Mouse (Mus musculus) adrenal gland (tissue): ENCODE data around the gene Mettl15.
"Not testable (repeated sequence)": the region's sequence is repeated elsewhere in the genome, so short reads cannot be mapped to it uniquely, and the experiment has no call there.

Experiments used
- intact Hi-C: fragments of 180-260 bp; cut with DNase I; formaldehyde crosslinking; loops from one replicate; pipeline ENCODE4 v1.15.1; 2025
- long read RNA-seq, 2 experiments: library from polyadenylated mRNA; unstranded; transcript quantifications; one replicate each; pipeline ENCODE4 v2.0.0; 2020; ENCODE audit warnings: borderline replicate concordance in 1 of 2; ENCODE audit not compliant: insufficient replicate concordance in 1 of 2

The Mettl15 gene
- long read RNA-seq, experiment 1, partial matches to known transcripts = 1 of 8 reads
- long read RNA-seq, experiment 1, other reads (novel, unspliced or antisense) = 5 of 8 reads
- long read RNA-seq, experiment 2, partial matches to known transcripts = 0 of 4 reads
- long read RNA-seq, experiment 2, other reads (novel, unspliced or antisense) = 3 of 4 reads

DNA sequence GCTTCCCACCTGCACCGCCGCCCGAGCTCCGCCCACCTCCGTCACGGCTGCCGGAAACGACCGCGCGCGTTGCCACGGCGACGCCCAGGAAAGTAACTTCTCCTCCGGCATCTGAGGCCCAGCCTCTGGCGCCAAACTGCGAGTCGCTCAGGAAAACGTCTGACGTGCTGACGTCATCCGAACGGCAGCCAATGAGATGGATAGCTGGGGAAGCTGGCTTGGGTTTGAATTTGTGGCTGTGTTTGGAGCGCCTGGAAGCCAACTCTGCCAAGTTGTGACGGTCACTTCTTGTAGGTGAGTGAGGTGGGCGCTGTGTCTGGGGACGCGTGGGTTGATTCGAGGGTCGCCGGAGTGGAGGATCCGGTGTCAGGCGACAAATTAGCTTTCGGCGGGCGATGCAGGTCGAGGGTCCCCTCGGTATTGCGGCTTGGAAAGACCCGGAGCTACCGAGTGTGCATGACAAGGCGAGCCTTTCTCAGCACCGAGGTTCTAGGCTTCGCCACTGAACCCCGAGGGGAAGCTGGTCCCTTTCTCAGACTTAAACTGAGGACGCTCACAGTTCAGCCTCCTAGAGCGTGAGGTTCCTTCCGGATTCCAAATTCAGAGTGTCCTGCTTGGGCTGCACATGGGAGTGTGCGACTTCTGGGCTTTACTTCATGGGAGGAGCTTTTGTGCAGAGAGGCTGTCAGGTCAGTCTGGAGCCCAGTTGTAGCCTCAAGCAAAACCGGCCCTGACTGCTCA, at the start of gene Mettl15, which contains the start of gene Kif18a:
Gene Mettl15, minus strand, starts transcription at position 149 of the 741 bp plus-strand sequence.
Gene Kif18a, plus strand, starts transcription at position 139 of the 741 bp plus-strand sequence.
- intact Hi-C loops = no loop called here

DNA sequence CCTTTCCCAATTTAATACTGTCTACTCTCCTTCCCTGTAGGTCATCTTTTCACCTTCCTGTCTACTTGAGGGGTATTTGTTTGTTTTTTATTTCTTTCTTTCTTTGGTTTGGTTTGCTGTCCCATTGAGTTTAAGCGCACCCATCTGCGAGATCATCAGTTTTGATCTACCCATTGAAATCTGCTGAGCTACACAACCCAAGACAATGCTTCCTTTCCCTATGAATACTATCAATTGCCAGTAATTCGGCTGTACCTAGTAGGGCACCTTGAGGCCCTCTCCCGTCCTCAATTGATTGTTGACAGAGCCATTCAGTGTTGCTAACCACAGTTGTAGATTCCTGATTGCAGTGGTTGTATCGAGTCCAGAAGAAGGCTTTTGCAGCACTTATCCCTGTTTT, 30.8 kb upstream of the Mettl15 start:
- intact Hi-C loops = no loop called here

DNA sequence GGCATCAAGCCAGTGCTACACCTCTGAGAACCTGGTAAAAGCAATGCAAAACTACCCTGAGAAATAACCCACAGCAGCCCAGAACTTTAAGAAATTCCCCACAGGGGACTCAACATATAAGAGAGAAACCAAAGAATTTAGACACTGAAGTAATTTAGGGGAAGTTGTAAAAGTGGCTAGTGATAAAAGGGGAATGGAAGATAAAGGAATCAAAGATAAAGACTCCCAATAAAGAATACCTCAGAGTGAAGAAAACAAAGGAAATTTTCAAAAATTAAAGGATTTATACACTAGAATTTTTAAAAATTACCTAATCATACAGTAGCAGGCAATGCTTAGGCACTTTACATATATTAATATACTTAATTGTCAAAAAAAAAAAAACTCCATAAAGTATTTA, 23.1 kb upstream of the Mettl15 start:
- intact Hi-C loops = no loop called here

DNA sequence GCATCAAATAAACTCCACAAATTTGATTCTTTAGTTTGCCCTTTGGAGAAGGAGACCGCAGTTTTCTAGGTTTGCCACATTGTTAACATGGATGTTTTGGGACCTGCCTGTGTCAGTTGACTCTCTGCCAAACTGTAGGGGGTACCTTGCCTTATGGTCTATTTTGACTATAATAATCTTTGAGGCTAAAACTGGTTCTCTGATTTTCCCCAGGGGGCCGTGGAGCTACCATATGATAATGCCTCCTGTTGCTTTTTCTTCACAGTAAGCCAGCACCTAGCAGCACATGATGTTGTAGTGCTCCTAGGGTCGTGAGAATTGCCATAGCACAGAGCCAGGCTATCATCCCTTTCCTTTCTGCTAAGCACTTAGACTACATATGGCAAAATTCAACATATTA, 21.7 kb upstream of the Mettl15 start:
- intact Hi-C loops = no loop called here

DNA sequence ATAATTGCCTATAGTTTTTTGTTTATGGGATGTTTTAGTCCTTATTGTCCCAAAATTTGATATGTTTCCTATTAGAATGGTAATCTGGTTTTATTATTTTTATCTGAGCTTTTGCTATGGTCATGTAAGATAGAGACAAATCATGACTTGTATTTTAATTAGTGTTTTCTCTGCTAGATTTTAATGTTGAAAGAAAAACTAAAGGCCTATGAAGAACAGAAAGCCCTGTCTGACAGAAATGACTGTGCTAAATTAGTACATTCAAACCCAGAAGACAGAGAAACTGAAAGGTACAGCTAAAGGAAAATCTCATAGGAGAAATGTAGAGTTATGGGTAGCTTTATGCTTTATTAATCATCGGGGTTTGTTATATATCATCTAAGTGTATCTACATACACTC, 17.6 kb upstream of the Mettl15 start:
- intact Hi-C loops = no loop called here

DNA sequence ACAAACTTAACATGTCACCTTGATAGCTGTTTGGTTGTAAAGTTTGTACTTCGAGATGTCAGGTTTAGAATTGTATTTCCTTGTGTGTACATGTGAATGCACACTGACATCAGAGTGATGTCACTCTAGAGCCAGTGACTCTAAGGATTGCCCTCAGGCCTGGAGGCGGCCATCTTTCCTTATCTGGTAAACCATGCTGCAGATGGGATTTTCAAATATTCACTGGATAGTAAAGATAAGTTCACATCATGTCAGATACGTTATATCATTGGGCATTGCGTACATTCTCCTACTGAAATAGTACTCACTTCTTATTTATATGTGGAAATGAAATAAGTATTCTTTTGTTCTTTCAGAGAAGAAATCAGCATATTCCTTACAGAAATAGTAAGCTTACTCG, 15.7 kb upstream of the Mettl15 start:
- intact Hi-C loops = no loop called here

DNA sequence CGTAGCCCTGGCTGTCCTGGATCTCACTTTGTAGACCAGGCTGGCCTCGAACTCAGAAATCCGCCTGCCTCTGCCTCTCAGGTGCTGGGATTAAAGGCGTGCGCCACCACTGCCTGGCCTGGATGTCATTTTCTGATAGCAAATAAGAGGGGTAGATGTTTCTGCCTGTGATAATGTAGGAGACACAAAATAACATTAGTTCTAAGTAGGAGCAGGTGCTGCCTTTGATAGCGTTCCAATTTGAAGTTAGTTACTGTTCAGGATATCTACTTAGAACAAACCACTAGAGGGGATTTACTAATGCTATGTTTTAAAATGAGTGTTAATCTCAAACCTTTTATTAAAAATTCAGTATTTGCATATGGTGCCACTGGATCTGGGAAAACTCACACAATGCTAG, 8.8 kb upstream of the Mettl15 start:
- intact Hi-C loops = no loop called here

DNA sequence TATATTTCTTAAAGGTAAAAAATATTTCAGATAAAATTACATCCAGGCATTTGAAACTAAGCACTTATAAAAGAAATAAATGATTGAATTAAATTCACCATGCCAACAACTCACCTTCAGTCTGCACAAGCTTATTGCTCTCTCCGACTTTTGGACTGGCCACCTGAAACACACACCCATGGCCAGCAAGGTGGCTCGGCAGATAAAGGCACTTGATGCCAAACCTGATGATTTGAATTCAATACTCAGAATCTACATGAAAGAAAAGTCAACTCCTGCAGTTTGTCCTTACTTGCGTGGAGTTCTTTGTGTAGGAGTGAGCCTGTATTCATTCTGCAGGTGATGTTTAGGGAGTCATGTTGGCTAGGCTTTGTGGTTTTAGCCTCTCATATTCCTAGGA, 3.6 kb upstream of the Mettl15 start:
- intact Hi-C loops = no loop called here

DNA sequence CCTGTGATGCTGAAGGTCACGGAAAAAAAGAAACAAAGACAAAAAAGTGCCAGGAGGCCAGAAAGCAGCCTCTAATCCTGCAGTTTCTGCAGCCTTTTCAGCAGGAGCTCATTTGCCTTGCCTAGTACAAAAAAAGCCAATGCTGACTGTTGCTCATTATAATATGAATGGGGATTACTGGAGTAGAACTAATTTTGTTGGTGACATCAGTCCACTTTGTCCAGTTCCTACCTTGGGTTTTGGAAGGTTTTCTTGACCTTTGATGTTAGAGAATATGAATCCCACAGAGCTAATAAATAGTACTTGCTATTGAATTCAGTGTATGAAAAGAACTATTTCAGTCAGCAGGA, 768 bp upstream of the Mettl15 start:
- intact Hi-C loops = no loop called here

DNA sequence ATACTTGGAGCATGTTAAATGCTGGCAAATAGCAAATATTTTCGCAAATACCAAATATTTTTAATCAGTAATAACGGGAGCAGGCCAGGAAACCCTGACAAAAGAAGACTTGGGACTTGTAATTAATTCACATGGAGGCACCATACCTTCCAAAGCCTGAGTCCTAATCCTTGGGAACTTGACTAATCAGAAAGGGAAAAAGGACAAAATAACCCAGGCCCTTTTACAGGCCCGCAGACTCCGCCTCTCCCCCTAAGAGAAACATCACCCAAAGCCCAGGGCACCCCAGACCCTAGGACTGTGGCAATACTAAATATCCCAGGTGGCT, 312 bp downstream of the Mettl15 start:
- intact Hi-C loops = no loop called here

DNA sequence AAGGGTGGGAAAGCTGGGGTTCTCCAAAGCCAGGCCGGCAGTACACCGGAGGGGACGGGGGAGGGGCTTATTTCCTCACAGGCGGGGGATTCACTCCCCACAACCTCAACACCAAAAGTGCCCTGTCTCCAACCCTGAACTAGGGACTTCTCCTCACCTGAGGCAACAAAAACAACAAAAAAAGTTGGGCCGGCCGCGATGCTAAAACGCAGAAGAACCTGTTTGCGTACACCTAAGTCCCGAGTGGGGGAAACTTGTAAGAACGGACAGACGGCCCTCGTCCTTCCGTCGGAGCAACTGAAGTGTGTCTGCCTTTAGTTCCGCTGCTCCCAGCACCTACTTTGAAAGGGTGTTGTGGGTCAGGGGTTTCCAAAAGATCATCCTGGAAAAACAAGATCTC, 2.5 kb downstream of the Mettl15 start:
- intact Hi-C loops = no loop called here

DNA sequence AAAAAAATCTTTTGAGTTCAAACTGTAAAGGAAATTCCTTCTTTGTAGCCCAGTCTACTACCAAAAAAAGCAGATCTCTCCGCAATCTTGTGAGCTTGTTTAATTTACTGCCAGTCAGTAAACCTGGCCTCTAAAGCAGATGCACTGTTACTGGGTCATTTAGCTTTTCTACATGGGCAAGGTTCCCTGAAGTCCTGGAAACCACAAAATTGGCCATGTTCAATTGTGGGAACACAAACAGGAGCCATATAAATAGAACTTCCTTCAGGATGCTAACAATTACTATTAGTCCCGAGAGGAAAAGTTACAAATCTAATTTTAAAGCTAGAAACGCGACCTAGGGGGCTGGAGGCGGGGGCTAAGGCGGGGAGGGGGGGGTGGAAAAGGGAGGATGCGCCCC, 3.0 kb downstream of the Mettl15 start:
- intact Hi-C loops = no loop called here

DNA sequence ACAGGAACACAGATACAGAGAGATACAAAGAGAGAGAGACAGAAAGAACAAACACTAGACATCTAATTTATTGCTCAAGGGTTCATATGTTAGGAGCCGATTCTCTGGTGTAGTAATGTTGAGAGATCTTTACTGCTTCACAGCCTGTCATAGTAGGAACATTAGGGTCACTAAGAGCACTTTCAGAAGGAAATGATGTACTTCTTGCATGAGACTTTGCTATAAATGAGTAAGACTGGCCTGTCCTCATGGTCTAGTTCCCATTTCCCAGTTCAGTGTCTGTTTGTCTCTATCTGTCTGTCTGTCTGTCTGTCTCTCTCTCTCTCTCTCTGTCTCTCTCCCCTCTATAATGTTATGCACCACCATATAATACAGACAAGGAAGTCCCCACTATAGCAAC, 7.5 kb downstream of the Mettl15 start:
- intact Hi-C loops = no loop called here

DNA sequence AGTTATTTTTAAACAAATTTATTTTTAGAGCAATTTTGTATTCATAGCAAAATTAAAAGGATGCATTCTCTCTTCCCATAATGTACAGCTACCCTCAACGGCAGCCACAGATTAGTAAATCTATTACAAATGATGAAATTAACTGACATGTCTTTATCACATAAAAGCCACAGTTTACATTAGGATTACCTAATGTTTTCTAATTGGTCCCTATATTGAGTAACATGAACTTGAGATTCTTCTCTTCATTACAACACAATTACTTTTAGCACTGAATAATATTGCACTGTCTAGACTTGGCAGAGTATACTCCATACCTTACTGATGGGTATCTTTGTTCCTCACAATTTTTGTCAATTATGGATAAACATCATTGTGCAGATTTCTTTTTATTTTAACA, 17.8 kb downstream of the Mettl15 start:
- intact Hi-C loops = no loop called here

DNA sequence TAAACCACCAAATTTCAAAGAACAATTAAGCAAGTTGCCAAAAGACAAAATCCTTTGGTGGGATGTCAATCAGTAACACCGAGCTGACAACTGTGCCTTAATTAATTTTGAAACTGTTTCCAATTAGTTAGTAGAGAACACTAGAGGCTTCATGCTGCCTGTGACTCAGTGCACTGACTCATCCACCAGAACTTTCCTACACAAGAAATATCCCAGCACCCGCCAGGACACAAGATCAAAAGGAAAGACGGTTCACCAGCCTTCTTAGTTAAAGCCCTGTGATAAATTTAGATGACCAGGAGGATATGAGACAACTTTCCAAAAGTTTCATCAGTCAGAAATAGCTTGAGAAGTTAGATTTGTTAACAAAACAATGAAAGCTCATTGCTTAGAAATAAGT, 38.6 kb downstream of the Mettl15 start:
- intact Hi-C loops = no loop called here

DNA sequence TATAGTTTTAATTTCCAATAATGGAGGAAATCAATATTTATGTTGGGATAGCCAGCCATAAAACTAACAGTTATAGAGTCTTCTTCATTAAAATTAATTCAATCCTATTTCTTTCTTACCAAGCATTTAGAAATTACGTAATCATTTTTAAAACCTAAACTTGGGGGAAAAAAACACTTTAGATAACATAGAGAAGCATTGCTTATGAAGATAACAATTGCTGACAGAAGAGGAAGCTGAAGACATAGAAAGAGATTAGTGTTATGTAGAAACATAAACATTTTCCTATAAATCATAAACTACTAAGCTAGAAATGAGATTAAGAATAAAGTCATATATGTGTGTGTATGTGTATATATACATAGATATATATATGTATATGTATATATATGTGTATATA, 44.8 kb downstream of the Mettl15 start:
- intact Hi-C loops = no loop called here

DNA sequence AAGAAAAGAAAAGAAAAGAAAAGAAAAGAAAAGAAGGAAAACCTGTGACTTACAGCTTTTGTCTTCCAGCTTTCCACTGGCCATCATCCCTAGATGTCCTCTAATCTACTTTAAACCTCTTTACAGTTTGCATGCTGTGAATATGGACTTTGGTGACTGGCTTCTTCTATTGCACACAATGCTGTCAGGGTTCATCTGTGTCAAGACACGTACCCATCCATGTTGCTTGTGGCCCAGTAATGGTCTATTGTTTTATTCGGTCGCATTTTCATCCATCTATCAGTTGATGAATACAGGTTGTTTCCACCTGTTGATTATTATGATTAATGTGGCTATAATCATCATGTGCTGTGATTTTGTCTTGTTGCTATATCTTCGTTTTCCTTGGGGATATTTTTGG, 46.7 kb downstream of the Mettl15 start:
- intact Hi-C loops = no loop called here

DNA sequence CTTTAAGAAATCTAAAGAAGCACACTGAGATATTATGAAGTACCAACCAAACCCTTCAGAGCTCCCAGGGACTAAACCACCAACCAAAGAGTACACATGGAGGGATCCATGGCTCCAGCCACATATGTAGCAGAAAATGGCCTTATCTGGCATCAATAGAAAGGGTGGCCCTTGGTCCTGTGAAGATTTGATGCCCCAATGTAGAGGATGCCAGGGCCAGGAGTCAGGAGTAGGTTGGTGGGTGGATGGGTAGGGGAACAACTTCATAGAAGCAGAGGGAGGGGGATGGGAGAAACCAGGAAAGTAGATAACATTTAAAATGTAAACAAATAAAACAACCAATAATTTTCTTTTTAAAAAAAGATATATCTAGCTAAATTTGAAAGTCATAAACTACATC, 50.1 kb downstream of the Mettl15 start:
- intact Hi-C loops = no loop called here

DNA sequence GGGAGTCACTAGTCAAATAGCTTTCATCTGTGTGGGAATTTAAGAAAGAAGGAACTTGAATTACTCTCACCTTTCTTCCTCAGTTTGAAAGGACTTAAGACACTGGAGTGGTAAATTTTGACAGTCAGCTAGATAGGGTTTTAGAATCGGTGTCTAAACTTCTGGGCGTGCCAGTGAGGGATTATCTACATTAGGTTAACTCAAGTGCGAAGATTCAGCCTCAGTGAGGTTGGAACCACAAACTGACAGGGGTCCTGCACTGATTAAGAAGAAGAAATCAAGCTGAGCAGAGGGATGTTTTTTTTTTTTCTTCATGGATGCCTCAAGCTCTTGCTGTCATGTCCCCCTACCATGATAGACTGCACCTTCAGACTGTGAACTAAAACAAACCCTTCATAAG, 53.4 kb downstream of the Mettl15 start:
- intact Hi-C loops = no loop called here

DNA sequence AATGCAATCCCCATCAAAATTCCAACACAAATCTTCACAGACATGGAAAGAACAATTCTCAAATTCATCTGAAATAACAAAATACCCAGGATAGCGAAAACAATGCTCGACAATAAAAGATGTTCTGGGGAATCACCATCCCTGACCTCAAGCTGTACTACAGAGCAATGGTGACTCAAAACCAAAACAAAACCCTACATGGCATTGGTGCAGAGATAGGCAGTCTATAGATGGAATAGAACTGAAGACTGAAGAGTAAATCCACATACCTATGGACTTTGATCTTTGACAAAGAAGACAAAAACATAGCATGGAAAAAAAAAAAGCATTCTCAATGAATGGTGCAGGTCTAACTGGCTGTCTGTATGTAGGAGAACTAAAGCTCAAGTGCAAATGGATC, 59.1 kb downstream of the Mettl15 start:
- intact Hi-C loops = no loop called here

DNA sequence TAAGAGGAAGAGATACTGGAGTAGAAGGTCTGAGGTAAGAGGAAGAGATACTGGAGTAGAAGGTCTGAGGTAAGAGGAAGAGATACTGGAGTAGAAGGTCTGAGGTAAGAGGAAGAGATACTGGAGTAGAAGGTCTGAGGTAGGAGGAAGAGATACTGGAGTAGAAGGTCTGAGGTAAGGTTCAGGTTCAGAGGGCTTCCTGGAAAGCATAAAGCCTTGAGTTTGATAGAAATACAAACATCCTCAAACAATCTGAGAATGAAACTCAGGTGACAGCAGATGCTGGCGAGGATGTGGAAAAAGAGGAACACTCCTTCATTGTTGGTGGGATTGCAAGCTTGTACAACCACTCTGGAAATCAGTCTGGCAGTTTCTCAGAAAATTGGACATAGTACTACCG, 63.9 kb downstream of the Mettl15 start:
- intact Hi-C loops = not testable (repeated sequence)

DNA sequence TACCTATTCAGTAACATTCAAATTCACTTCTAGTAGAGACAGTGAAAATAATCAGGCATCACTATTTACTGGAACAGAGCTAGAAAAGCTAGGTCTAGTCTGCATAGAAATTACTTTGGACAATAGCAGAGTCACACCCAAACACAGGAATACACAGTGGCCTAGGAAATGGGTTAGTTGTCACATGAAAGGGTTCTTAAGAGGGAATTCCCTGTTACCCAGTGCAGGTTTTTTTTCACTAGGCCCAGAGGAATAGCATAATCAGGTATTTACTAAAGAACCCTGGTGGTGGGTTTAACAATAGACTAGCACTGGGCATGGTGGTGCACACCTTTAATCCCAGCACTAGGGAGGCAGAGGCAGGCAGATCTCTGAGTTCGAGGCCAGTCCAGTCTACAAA, 69.9 kb downstream of the Mettl15 start:
- intact Hi-C loops = not testable (repeated sequence)

DNA sequence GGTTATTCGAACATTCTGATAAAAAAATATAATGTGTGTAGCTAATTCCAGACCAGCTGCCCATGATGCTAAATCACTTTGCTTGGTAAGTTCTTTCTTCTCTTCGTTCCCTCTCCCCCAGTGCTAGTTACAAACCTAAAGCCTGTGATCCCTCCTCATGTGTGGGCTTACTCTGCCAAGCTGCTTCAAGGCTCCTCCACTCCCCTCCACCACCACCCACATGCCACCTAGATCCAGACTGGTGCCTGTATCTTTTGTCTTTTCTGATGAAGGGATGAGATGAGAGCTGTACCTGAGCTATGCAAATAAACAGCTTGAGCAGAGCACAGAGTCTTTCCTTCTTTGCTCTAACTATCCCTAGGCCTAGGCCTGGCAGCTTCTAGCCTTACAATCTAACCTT, 72.5 kb downstream of the Mettl15 start:
- intact Hi-C loops = no loop called here

DNA sequence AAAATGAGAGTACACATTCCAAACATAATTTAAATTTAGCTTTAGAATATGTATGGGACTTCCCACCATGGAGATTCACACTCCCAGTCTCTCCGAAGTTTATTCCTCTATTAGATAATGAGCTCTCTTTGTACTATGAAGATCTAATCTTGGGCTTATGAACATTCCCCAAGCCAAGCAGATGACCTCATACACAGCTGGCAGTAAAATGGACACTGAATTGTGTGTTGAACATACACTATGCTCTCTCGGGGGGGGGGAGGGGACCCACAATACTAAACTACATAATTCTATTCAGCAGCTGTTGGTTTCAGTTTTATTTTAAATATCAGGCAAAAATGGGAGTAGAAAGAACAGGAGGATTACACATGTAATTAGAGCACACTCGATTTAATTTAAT, 97.6 kb downstream of the Mettl15 start:
- intact Hi-C loops = no loop called here
